Mouse (Mus musculus): ENCODE measurements around the gene Defb13. TPM values are rescaled to one million over a fixed set of nuclear protein-coding genes. Genes with fewer than 3 reads are reported as not detected.

Gene Defb13
- polyA plus RNA-seq (2015; fragmentation: Illumina TruSeq; extraction: RNeasy Lipid Tissue Mini Kit (QIAGEN cat#74804); ENCODE audit: insufficient read depth, low read depth, low replicate concordance): not detected

GRCm38 (mm10) chr8:21946462-21946861 lies at the start of gene Defb13:
Gene Defb13 (plus strand): TSS chr8:21946762.

DNA sequence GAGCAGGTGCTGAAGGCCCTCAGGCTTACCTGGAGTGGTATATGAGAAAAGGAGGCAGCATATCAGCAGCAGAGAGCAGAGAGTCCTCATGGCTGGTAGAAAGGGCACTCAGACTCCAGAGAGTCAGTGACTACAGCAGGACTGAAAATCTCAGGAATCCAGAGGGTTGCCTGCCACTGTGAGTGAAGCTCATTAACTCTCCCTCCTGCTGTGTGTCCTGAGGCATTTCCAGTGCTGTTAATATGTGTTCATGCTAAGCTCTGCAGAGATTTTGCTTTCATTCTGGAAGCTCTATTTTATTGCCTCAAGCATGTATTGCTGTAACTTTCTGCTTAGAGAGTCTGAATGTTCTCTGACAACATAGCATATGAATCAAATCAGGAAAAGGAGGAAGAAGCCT lies 40.3 kb upstream of the Defb13 start, which contains the start of gene Defb11:
TSS of gene Defb11 (minus strand) at position 123 of the 400 bp plus-strand sequence.

GRCm38 (mm10) chr8:21932610-21933009 lies 14.0 kb upstream of the Defb13 start, which contains the start of gene Defb15:
Gene Defb15 (minus strand): TSS chr8:21932710.

GRCm38 (mm10) chr8:21938052-21938451 lies 8.5 kb upstream of the Defb13 start, which contains the start of gene Defb35:
Gene Defb35 (plus strand): TSS chr8:21938352.

GRCm38 (mm10) chr8:21958414-21958813 lies 11.9 kb downstream of the Defb13 start, which contains the start of gene Fam90a1a:
Gene Fam90a1a (plus strand): TSS chr8:21958714.

DNA sequence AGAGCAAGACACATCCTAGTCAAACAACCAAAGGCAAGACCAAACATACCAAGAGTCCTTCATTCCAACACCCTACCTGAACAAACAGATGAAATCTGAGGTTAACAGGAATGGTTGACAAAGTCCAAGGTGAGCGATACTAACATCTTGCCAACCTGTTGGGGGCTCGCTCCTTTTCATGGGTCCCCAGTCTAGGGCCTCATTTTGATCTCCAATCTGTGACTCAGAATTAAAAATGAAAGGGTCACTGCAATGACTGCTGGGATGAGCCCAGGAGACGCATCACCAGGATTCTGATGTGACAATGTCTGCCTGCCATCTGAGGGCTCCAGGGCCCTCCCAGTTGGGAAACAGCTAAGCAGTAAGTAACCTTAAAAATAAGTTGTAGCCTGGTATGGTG lies 22.9 kb downstream of the Defb13 start, which contains the start of gene Ccdc70:
TSS of gene Ccdc70 (plus strand) at position 301 of the 400 bp plus-strand sequence.

Other genes with a start within 250 kb of the Defb13 start
- not detected for gene AY761184, start 243.1 kb upstream of the Defb13 start, polyA plus RNA-seq (2015; fragmentation: Illumina TruSeq; extraction: RNeasy Lipid Tissue Mini Kit (QIAGEN cat#74804); ENCODE audit: insufficient read depth, low read depth, low replicate concordance)
- not detected for gene Defa24, start 212.3 kb upstream of the Defb13 start, polyA plus RNA-seq (2015; fragmentation: Illumina TruSeq; extraction: RNeasy Lipid Tissue Mini Kit (QIAGEN cat#74804); ENCODE audit: insufficient read depth, low read depth, low replicate concordance)
- not detected for gene Defb50, start 123.2 kb upstream of the Defb13 start, polyA plus RNA-seq (2015; fragmentation: Illumina TruSeq; extraction: RNeasy Lipid Tissue Mini Kit (QIAGEN cat#74804); ENCODE audit: insufficient read depth, low read depth, low replicate concordance)
- gene Defb2, start 106.8 kb upstream of the Defb13 start, polyA plus RNA-seq (2015; fragmentation: Illumina TruSeq; extraction: RNeasy Lipid Tissue Mini Kit (QIAGEN cat#74804); ENCODE audit: insufficient read depth, low read depth, low replicate concordance): not detected
- gene Defb10, start 87.9 kb upstream of the Defb13 start, polyA plus RNA-seq (2015; fragmentation: Illumina TruSeq; extraction: RNeasy Lipid Tissue Mini Kit (QIAGEN cat#74804); ENCODE audit: insufficient read depth, low read depth, low replicate concordance): not detected
- not detected for gene Defb9, start 61.3 kb upstream of the Defb13 start, polyA plus RNA-seq (2015; fragmentation: Illumina TruSeq; extraction: RNeasy Lipid Tissue Mini Kit (QIAGEN cat#74804); ENCODE audit: insufficient read depth, low read depth, low replicate concordance)
- not detected for gene Defb11, start 40.4 kb upstream of the Defb13 start, polyA plus RNA-seq (2015; fragmentation: Illumina TruSeq; extraction: RNeasy Lipid Tissue Mini Kit (QIAGEN cat#74804); ENCODE audit: insufficient read depth, low read depth, low replicate concordance)
- gene Defb15, start 14.1 kb upstream of the Defb13 start, polyA plus RNA-seq (2015; fragmentation: Illumina TruSeq; extraction: RNeasy Lipid Tissue Mini Kit (QIAGEN cat#74804); ENCODE audit: insufficient read depth, low read depth, low replicate concordance): not detected
- gene Defb35, start 8.4 kb upstream of the Defb13 start, polyA plus RNA-seq (2015; fragmentation: Illumina TruSeq; extraction: RNeasy Lipid Tissue Mini Kit (QIAGEN cat#74804); ENCODE audit: insufficient read depth, low read depth, low replicate concordance): not detected
- not detected for gene Fam90a1a, start 12.0 kb downstream of the Defb13 start, polyA plus RNA-seq (2015; fragmentation: Illumina TruSeq; extraction: RNeasy Lipid Tissue Mini Kit (QIAGEN cat#74804); ENCODE audit: insufficient read depth, low read depth, low replicate concordance)
- not detected for gene Ccdc70, start 23.0 kb downstream of the Defb13 start, polyA plus RNA-seq (2015; fragmentation: Illumina TruSeq; extraction: RNeasy Lipid Tissue Mini Kit (QIAGEN cat#74804); ENCODE audit: insufficient read depth, low read depth, low replicate concordance)
- 0.17 TPM for gene Atp7b, start 113.5 kb downstream of the Defb13 start, polyA plus RNA-seq (2015; fragmentation: Illumina TruSeq; extraction: RNeasy Lipid Tissue Mini Kit (QIAGEN cat#74804); ENCODE audit: insufficient read depth, low read depth, low replicate concordance)
- gene Alg11, start 114.0 kb downstream of the Defb13 start, polyA plus RNA-seq (2015; fragmentation: Illumina TruSeq; extraction: RNeasy Lipid Tissue Mini Kit (QIAGEN cat#74804); ENCODE audit: insufficient read depth, low read depth, low replicate concordance): 2.9 TPM
- not detected for gene Nek5, start 178.3 kb downstream of the Defb13 start, polyA plus RNA-seq (2015; fragmentation: Illumina TruSeq; extraction: RNeasy Lipid Tissue Mini Kit (QIAGEN cat#74804); ENCODE audit: insufficient read depth, low read depth, low replicate concordance)
- 2.4 TPM for gene Nek3, start 219.7 kb downstream of the Defb13 start, polyA plus RNA-seq (2015; fragmentation: Illumina TruSeq; extraction: RNeasy Lipid Tissue Mini Kit (QIAGEN cat#74804); ENCODE audit: insufficient read depth, low read depth, low replicate concordance)
- gene Ckap2, start 239.1 kb downstream of the Defb13 start, polyA plus RNA-seq (2015; fragmentation: Illumina TruSeq; extraction: RNeasy Lipid Tissue Mini Kit (QIAGEN cat#74804); ENCODE audit: insufficient read depth, low read depth, low replicate concordance): not detected
- gene Vps36, start 246.0 kb downstream of the Defb13 start, polyA plus RNA-seq (2015; fragmentation: Illumina TruSeq; extraction: RNeasy Lipid Tissue Mini Kit (QIAGEN cat#74804); ENCODE audit: insufficient read depth, low read depth, low replicate concordance): 10.0 TPM

Measured in pancreas, adult 10 weeks (tissue).